Mouse (Mus musculus) brain, embryonic 18.5 days (tissue): ENCODE results near the gene Rasl10b.

Experiments
- DNase-seq: peaks from one replicate; pipeline ENCODE4 v3.0.0-alpha.2; 2012; ENCODE audit warnings: low read depth, low spot score

Rasl10b gene

GRCm38 (mm10) chr11:83432533-83432932, 23.6 kb downstream of the Rasl10b start:
- no peak for DNase-seq

- DNase-seq = no peak
These were observed 28.4 kb downstream of the Rasl10b start, which contains the start of gene 1700020L24Rik for GRCm38 (mm10) chr11:83437377-83437776. 1700020L24Rik (plus strand) TSS chr11:83437677.

GRCm38 (mm10) chr11:83439426-83440060, 30.6 kb downstream of the Rasl10b start:
- no peak for DNase-seq

- DNase-seq = peak; percentile 69
These were observed 31.4 kb downstream of the Rasl10b start for GRCm38 (mm10) chr11:83440081-83441064.

GRCm38 (mm10) chr11:83441235-83441634, 32.3 kb downstream of the Rasl10b start:
- no peak for DNase-seq

GRCm38 (mm10) chr11:83442596-83443267, 33.8 kb downstream of the Rasl10b start:
- DNase-seq = no peak

- no peak for DNase-seq
These were observed 34.9 kb downstream of the Rasl10b start for GRCm38 (mm10) chr11:83443824-83444223.

- no peak for DNase-seq
These were observed 36.1 kb downstream of the Rasl10b start for GRCm38 (mm10) chr11:83445001-83445400.

- DNase-seq = no peak
These were observed 38.7 kb downstream of the Rasl10b start for GRCm38 (mm10) chr11:83447612-83448011.

- no peak for DNase-seq
These were observed 39.3 kb downstream of the Rasl10b start for GRCm38 (mm10) chr11:83448021-83448926.

- DNase-seq = no peak
These were observed 39.9 kb downstream of the Rasl10b start for GRCm38 (mm10) chr11:83448927-83449236.

- DNase-seq = no peak
These were observed 40.4 kb downstream of the Rasl10b start for GRCm38 (mm10) chr11:83449298-83449697.

GRCm38 (mm10) chr11:83450550-83450949, 41.6 kb downstream of the Rasl10b start:
- no peak for DNase-seq

GRCm38 (mm10) chr11:83451281-83451680, 42.3 kb downstream of the Rasl10b start:
- DNase-seq = no peak

- no peak for DNase-seq
These were observed 45.6 kb downstream of the Rasl10b start for GRCm38 (mm10) chr11:83454548-83454947.

GRCm38 (mm10) chr11:83455608-83456007, 46.7 kb downstream of the Rasl10b start:
- DNase-seq = no peak

- no peak for DNase-seq
These were observed 48.3 kb downstream of the Rasl10b start for GRCm38 (mm10) chr11:83457257-83457656.

- no peak for DNase-seq
These were observed 49.1 kb downstream of the Rasl10b start for GRCm38 (mm10) chr11:83457912-83458601.

- no peak for DNase-seq
These were observed 52.6 kb downstream of the Rasl10b start for GRCm38 (mm10) chr11:83461462-83462027.

GRCm38 (mm10) chr11:83462711-83463244, 53.8 kb downstream of the Rasl10b start, which contains the start of gene Mmp28:
Mmp28 (minus strand) TSS chr11:83463071.
- no peak for DNase-seq
